Mouse (Mus musculus) liver, embryonic 16.5 days (tissue): ENCODE measurements around the gene Gm11020. TPM values are rescaled to one million over a fixed set of nuclear protein-coding genes. Genes with fewer than 3 reads are reported as not detected.
A peak's percentile ranks its signal among the peaks of the same experiment; 100 is the strongest.

Experiments used
- ATAC-seq: fragments of 200-750 bp; cut with Nextera tagmentation; 2 replicates; pipeline ENCODE4 v1.8.0; 2017; ENCODE audit warnings: low read depth, mild to moderate bottlenecking, moderate number of reproducible peaks, moderate library complexity
- H3K27ac ChIP-seq: fragments of 300-500 bp; sonication (generic); 2 replicates; pipeline ENCODE4 v1.5.1; 2014; ENCODE audit warnings: mild to moderate bottlenecking, low read length
- H3K27me3 ChIP-seq: fragments of 300-500 bp; sonication (generic); 2 replicates; pipeline ENCODE4 v1.6.1; 2014; ENCODE audit warnings: low read depth, low read length, mixed read lengths; ENCODE audit not compliant: control insufficient read depth, insufficient read depth
- H3K36me3 ChIP-seq: fragments of 300-500 bp; sonication (generic); 2 replicates; pipeline ENCODE4 v1.6.1; 2014; ENCODE audit warnings: mild to moderate bottlenecking; ENCODE audit not compliant: control insufficient read depth, insufficient read depth
- H3K4me1 ChIP-seq: fragments of 300-500 bp; sonication (generic); 2 replicates; pipeline ENCODE4 v1.6.1; 2014; ENCODE audit warnings: low read depth, low read length, mixed read lengths; ENCODE audit not compliant: control insufficient read depth
- H3K4me2 ChIP-seq: fragments of 300-500 bp; sonication (generic); 2 replicates; pipeline ENCODE4 v1.6.1; 2014; ENCODE audit warnings: low read depth, low read length, mixed read lengths
- H3K4me3 ChIP-seq: fragments of 300-500 bp; sonication (generic); 2 replicates; pipeline ENCODE4 v1.5.1; 2014; ENCODE audit warnings: low read depth, mild to moderate bottlenecking, low read length
- H3K9ac ChIP-seq: fragments of 300-500 bp; sonication (generic); 2 replicates; pipeline ENCODE4 v1.6.1; 2014; ENCODE audit warnings: low read depth, low read length
- H3K9me3 ChIP-seq: fragments of 300-500 bp; sonication (generic); replicated peaks from 2 replicates; pipeline ENCODE4 v1.6.1; 2016; ENCODE audit warnings: low read length; ENCODE audit not compliant: control insufficient read depth
- WGBS: fragments of 180-500 bp; shearing (Covaris S2); extraction: QIAGEN DNeasy Blood & Tissue Kit; methylation state at CpG from one replicate; pipeline ENCODE4 v1.1.7; 2014; ENCODE audit not compliant: insufficient replicate concordance; 5-methylcytosine and 5-hydroxymethylcytosine counted together
- polyA plus RNA-seq: library from polyadenylated mRNA; unstranded; fragments of >200 nt; fragmentation: Nextera tagmentation; extraction: Ambion mirVana; gene quantifications from 2 replicates; pipeline ENCODE4 v1.2.1, GENCODE M21; 2015

Gm11020 gene
- polyA plus RNA-seq, 1 experiment from 2014 or later: not detected

DNA sequence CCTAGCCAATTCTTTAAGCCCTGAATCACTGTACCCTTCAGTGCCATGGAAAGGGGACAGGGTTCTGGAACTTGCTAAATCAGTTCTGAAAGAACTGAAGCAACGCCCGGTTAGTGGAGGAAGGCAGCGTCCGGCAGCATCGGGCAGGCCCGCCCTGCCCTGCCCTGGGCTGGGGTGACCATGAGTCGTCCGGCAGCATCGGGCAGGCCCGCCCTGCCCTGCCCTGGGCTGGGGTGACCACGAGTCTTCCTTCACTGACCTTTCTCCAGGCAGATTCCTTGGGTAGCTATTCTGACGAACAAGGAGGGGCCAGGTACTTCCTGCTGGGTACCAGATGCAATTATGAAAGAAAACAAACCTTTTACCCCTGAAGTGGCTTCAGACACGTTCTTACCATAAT is 28.7 kb downstream of the Gm11020 start:
- no peaks in the 10 kb centered on the region for H3K36me3 ChIP-seq
- H3K9me3 ChIP-seq: no peaks in the 10 kb centered on the region
- no peak for ATAC-seq
- H3K27ac ChIP-seq: no peak overlapping the region
- H3K4me2 ChIP-seq: no peak overlapping the region
- 66% methylated on average over 13 of the region's 13 CpGs for WGBS
- no peaks in the 10 kb centered on the region for H3K27me3 ChIP-seq
- no peak overlapping the region for H3K4me3 ChIP-seq
- no peak overlapping the region for H3K9ac ChIP-seq
- no peaks in the 10 kb centered on the region for H3K4me1 ChIP-seq

DNA sequence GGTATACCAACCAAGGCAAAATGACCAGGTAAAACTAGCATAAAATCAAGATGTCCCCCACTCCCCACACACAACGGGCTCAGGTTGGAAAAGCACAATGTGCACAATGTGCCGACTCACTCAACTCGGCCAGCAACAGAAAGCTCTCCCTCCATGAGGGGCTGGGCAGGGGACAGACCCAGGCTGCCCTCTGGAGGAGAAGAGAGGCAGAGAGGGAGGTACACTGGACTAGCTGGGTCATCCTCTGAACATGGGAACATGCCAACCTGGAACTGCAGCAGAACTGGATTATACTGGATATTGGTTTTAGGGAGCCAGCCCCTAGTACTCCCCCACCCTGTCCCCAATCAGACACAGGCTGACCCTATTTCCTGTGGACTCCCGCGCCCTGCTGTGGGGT is 31.8 kb downstream of the Gm11020 start:
- no peaks in the 10 kb centered on the region for H3K36me3 ChIP-seq
- no peaks in the 10 kb centered on the region for H3K27me3 ChIP-seq
- H3K4me3 ChIP-seq: no peak overlapping the region
- WGBS: 48% methylated on average over 5 of the region's 5 CpGs
- no peaks in the 10 kb centered on the region for H3K9me3 ChIP-seq
- no peak overlapping the region for H3K9ac ChIP-seq
- H3K27ac ChIP-seq: no peak overlapping the region
- no peak for ATAC-seq
- H3K4me1 ChIP-seq: no peaks in the 10 kb centered on the region
- no peak overlapping the region for H3K4me2 ChIP-seq

DNA sequence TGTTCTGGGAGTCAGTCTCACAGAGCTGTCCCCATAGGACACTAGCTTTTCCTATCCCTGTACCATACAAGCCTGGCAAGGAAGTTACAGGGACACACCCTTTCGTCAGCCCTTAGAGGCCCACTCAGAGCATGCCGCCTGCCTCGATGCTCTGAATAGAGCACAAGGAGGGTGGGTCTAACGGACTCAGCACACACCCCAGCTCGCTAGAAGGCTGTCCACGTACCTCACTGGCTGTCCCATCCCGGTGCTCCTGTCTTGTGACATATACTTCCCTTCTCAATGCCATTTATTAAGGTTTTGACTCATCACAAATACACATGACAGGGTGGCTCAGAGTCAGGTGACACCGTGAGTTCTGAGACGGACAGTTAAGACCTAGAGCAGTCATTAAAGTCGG is 33.1 kb downstream of the Gm11020 start:
- Histone ChIP-seq H3K9ac (no peak overlapping the region), H3K4me1 (no peaks in the 10 kb centered on the region), H3K36me3 (no peaks in the 10 kb centered on the region), H3K9me3 (no peaks in the 10 kb centered on the region), H3K4me2 (no peak overlapping the region), H3K4me3 (no peak overlapping the region), H3K27ac (no peak overlapping the region), H3K27me3 (no peaks in the 10 kb centered on the region)
- WGBS: 70% methylated on average over 10 of the region's 10 CpGs
- ATAC-seq: no peak

DNA sequence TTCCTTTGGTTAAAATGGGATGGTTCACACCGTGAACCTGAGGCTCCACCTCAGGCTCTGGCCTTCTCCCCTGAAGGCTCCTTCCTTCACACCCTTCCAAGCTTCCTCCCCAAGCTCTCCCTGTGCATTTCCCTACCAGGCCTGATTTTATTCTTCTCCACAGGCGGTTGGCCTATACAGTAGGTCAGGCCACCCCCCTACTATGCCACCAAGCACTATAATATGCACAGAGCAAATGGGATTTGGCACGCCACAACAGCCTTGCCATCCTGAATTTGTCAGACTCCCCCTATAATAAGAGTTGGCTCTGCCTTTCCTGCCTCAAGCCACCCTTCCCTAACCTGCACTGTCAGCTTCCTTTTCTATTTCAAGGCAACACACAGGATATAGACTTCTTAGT is 37.3 kb downstream of the Gm11020 start:
- no peak for ATAC-seq
- Histone ChIP-seq H3K27ac (no peak overlapping the region), H3K9ac (no peak overlapping the region), H3K4me2 (no peak overlapping the region), H3K27me3 (no peaks in the 10 kb centered on the region), H3K4me1 (peaks cover 5% of the 10 kb centered on the region), H3K4me3 (no peak overlapping the region), H3K9me3 (no peaks in the 10 kb centered on the region), H3K36me3 (no peaks in the 10 kb centered on the region)
- 70% methylated on average over 3 of the region's 3 CpGs for WGBS

DNA sequence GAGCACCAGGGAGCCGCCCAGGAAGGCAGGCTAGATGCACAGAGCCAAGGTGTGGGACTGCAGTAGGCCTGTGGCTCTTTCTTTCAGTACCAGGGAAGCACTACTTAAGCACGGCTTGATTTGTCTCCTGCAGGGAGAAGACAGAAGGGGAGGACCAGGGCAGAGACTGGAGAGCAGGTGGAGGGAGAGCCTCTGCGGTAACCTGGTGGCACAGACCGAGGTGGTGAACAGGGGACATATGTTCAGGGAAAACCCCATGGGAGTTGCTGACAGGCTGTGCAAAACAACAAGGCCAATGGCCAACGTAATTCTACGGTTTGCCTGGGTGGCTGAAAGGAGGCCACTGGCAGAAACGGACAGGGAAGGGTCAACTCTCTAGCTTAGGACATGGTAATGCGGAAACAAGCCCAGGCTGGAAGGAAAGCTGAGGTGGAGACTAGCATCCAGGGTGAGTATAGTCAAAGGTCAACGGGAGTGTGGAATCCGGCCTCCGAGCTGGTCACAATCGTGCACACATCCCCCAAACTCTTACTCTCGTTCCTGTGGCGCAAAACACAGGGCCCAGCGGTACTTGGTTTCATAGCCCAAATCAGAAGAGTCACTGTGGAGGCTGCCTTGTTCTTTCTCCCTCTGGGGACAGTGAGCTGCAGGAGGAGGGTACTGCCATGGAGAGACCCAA is 38.5 kb downstream of the Gm11020 start:
- no peak overlapping the region for H3K4me2 ChIP-seq
- no peak overlapping the region for H3K4me3 ChIP-seq
- H3K4me1 ChIP-seq: peaks cover 5% of the 10 kb centered on the region
- no peaks in the 10 kb centered on the region for H3K36me3 ChIP-seq
- ATAC-seq: peak; percentile 55
- no peak overlapping the region for H3K27ac ChIP-seq
- H3K27me3 ChIP-seq: no peaks in the 10 kb centered on the region
- H3K9ac ChIP-seq: no peak overlapping the region
- no peaks in the 10 kb centered on the region for H3K9me3 ChIP-seq
- WGBS: 68% methylated on average over 15 of the region's 15 CpGs

DNA sequence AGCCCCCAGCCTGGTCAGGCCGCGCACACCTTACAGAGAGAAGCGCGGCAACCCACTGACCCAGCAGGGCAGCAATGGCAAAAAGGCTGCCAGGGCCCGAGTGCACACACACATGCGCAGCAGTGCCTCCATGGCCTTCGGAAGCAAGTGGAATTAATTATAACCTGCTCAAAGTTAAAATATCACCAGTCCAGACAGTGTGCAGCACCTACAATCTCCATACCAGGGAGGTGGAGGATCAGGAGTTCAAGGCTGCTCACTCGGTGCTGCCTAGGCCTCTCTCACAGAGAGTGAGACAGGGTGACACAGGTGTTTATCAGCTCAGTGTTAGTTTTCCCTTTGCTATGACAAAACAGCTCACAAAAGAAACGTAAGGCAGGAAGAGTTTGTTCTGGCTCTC is 44.3 kb downstream of the Gm11020 start:
- Histone ChIP-seq H3K4me3 (no peak overlapping the region), H3K27ac (no peak overlapping the region), H3K36me3 (no peaks in the 10 kb centered on the region), H3K9ac (no peak overlapping the region), H3K4me1 (no peaks in the 10 kb centered on the region; the same call in 1 of the 2 replicates), H3K27me3 (no peaks in the 10 kb centered on the region), H3K4me2 (no peak overlapping the region), H3K9me3 (no peaks in the 10 kb centered on the region)
- ATAC-seq: no peak; the same call in 1 of the 2 replicates
- WGBS: 75% methylated on average over 9 of the region's 9 CpGs

DNA sequence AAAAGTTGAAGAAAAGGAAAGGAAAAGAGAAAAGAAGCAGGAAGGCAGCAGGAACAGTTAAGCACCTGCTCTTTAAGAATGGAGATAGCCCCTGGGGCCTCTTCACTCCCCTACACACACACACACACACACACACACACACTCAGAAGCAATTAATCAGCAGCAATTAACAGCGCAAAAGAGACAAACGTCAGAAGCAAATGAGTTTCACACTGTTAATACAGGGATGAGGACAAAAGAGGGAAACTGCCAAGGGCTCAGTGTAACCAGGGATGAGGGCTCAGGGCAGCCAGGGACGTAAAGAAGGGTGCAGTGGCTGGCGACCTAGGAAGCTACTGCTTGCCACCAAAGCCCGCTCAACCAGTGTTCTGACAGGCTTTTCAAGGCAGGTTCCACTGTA is 46.0 kb downstream of the Gm11020 start:
- no peak overlapping the region for H3K4me3 ChIP-seq
- no peak for ATAC-seq
- no peaks in the 10 kb centered on the region for H3K27me3 ChIP-seq
- no peaks in the 10 kb centered on the region; the same call in 1 of the 2 replicates for H3K4me1 ChIP-seq
- H3K27ac ChIP-seq: no peak overlapping the region
- no peaks in the 10 kb centered on the region for H3K9me3 ChIP-seq
- no peaks in the 10 kb centered on the region for H3K36me3 ChIP-seq
- H3K9ac ChIP-seq: no peak overlapping the region
- 48% methylated on average over 5 of the region's 5 CpGs for WGBS
- H3K4me2 ChIP-seq: no peak overlapping the region

DNA sequence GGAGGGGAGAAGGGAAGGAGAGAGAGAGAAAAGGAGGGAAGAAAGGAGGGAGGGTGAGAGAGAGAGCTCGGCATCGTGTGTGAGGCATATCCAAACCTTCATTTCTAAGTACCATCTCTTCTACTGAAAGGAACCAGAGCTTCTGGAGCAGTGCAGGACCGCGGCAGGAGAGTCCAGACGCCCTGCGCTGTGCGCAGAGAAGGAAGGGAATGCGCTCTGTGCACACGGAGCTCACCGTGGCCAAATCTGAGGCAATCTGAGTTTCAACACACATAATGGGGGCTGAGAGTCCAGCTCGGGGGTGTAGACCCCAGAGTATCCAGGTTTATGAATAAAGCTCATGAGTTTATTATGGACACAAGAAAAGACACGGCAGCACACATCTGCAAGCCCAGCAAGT is 48.2 kb downstream of the Gm11020 start:
- WGBS: 68% methylated on average over 12 of the region's 12 CpGs
- H3K4me3 ChIP-seq: no peak overlapping the region
- H3K9me3 ChIP-seq: no peaks in the 10 kb centered on the region
- no peak for ATAC-seq
- no peak overlapping the region for H3K27ac ChIP-seq
- no peaks in the 10 kb centered on the region for H3K27me3 ChIP-seq
- no peak overlapping the region for H3K9ac ChIP-seq
- no peaks in the 10 kb centered on the region; the same call in 1 of the 2 replicates for H3K4me1 ChIP-seq
- no peak overlapping the region for H3K4me2 ChIP-seq
- H3K36me3 ChIP-seq: no peaks in the 10 kb centered on the region

DNA sequence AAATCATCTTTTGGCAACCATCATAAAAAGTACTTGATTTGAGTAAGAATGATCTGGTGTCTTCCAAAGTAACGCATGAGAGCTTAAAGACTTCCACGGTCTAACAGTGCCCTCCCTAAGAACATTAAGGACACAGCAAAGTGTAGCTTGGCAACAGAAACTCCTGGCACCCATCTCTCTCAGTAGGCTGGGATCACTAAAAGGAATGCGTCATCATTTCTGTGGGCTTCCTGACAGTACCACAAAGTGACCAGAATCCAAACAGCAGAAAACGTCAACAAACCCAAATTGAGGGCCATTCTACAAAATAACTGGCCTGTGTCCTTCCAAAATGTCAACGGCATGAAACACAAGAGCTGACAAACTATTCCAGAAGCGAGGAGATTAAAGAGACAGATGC is 48.7 kb downstream of the Gm11020 start:
- H3K4me3 ChIP-seq: no peak overlapping the region
- H3K4me1 ChIP-seq: no peaks in the 10 kb centered on the region; the same call in 1 of the 2 replicates
- no peak for ATAC-seq
- no peak overlapping the region for H3K27ac ChIP-seq
- H3K9me3 ChIP-seq: no peaks in the 10 kb centered on the region
- no peaks in the 10 kb centered on the region for H3K27me3 ChIP-seq
- no peak overlapping the region for H3K9ac ChIP-seq
- no peak overlapping the region for H3K4me2 ChIP-seq
- H3K36me3 ChIP-seq: no peaks in the 10 kb centered on the region
- 61% methylated on average over 6 of the region's 6 CpGs for WGBS
